Mouse (Mus musculus): ENCODE data around the gene Pou2f2. TPM values are rescaled to one million over a fixed set of nuclear protein-coding genes. Genes with fewer than 3 reads are reported as not detected.

Gene Pou2f2
- polyA plus RNA-seq, 1 experiment from 2014 or later: 2.9 TPM

- no peak overlapping the region for H3K4me2 ChIP-seq (ENCODE audit: low read depth, low read length)
- H3K4me1 ChIP-seq (ENCODE audit: insufficient read depth): peaks cover 29% of the 10 kb centered on the region
- 44% methylated on average over 7 of the region's 7 CpGs for WGBS (ENCODE audit: insufficient replicate concordance)
- no peak for ATAC-seq
- H3K27ac ChIP-seq (ENCODE audit: low read depth): no peak overlapping the region
- no peak overlapping the region for H3K9ac ChIP-seq (replicated peaks)
- TF ChIP-seq EP300 (IDR thresholded peaks at IDR 0.05; ENCODE audit: low read depth) (no peak), CTCF (IDR thresholded peaks at IDR 0.05; ENCODE audit: low read depth) (no peak)
- no peak overlapping the region for H3K4me3 ChIP-seq (ENCODE audit: low read depth, low read length)
- H3K9me3 ChIP-seq (ENCODE audit: low read length): no peaks in the 10 kb centered on the region
- peaks cover 43% of the 10 kb centered on the region for H3K27me3 ChIP-seq (ENCODE audit: insufficient read depth, low read length)
- no peaks in the 10 kb centered on the region for H3K36me3 ChIP-seq (replicated peaks; ENCODE audit: insufficient read depth, low read length)
- no peak for DNase-seq
Measured at GRCm38 (mm10) chr7:25153841-25154240, 25.7 kb downstream of the Pou2f2 start.

GRCm38 (mm10) chr7:25151916-25152556, 27.5 kb downstream of the Pou2f2 start:
- no peak overlapping the region for H3K9ac ChIP-seq (replicated peaks)

DNA sequence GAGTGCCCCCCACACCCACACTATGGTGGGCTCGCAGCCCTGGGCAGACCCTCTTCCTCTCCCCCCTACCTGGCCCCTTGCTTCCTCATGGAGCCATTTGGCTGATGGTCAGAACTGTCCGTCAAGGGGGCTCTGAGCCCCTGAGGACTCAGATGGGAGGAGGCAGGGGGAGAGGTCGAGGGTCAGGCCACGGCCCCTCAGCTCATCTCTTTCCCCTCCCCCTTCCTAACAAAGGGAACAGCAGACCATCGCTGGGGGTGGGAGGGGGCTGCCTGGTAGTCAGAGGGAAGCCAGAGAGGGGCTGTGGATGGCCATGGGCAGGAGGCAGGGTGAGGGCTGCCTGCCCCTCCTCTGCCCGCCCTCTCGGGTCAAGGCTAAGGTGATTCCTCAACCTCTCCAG, 28.5 kb downstream of the Pou2f2 start:
- Histone ChIP-seq H3K4me3 (ENCODE audit: low read depth, low read length) (no peak overlapping the region), H3K36me3 (replicated peaks; ENCODE audit: insufficient read depth, low read length) (no peaks in the 10 kb centered on the region), H3K27me3 (ENCODE audit: insufficient read depth, low read length) (peaks cover 44% of the 10 kb centered on the region), H3K27ac (ENCODE audit: low read depth) (no peak overlapping the region), H3K4me2 (ENCODE audit: low read depth, low read length) (no peak overlapping the region), H3K9ac (replicated peaks) (no peak overlapping the region), H3K4me1 (ENCODE audit: insufficient read depth) (peaks cover 20% of the 10 kb centered on the region), H3K9me3 (ENCODE audit: low read length) (no peaks in the 10 kb centered on the region)
- no peak for ATAC-seq
- TF ChIP-seq EP300 (IDR thresholded peaks at IDR 0.05; ENCODE audit: low read depth) (no peak), CTCF (IDR thresholded peaks at IDR 0.05; ENCODE audit: low read depth) (no peak)
- 9% methylated on average over 6 of the region's 7 CpGs for WGBS (ENCODE audit: insufficient replicate concordance)
- no peak for DNase-seq

More at GRCm38 (mm10) chr7:25151916-25152556, 27.5 kb downstream of the Pou2f2 start:
- peaks cover 44% of the 10 kb centered on the region for H3K27me3 ChIP-seq (ENCODE audit: insufficient read depth, low read length)
- no peaks in the 10 kb centered on the region for H3K36me3 ChIP-seq (replicated peaks; ENCODE audit: insufficient read depth, low read length)
- WGBS (ENCODE audit: insufficient replicate concordance): 34% methylated on average over 10 of the region's 10 CpGs
- no peak overlapping the region for H3K27ac ChIP-seq (ENCODE audit: low read depth)
- ATAC-seq (no peak), DNase-seq (no peak)
- H3K4me3 ChIP-seq (ENCODE audit: low read depth, low read length): no peak overlapping the region
- no peak overlapping the region for H3K4me2 ChIP-seq (ENCODE audit: low read depth, low read length)
- peaks cover 29% of the 10 kb centered on the region for H3K4me1 ChIP-seq (ENCODE audit: insufficient read depth)
- no peaks in the 10 kb centered on the region for H3K9me3 ChIP-seq (ENCODE audit: low read length)
- TF ChIP-seq CTCF (IDR thresholded peaks at IDR 0.05; ENCODE audit: low read depth) (no peak), EP300 (IDR thresholded peaks at IDR 0.05; ENCODE audit: low read depth) (no peak)

DNA sequence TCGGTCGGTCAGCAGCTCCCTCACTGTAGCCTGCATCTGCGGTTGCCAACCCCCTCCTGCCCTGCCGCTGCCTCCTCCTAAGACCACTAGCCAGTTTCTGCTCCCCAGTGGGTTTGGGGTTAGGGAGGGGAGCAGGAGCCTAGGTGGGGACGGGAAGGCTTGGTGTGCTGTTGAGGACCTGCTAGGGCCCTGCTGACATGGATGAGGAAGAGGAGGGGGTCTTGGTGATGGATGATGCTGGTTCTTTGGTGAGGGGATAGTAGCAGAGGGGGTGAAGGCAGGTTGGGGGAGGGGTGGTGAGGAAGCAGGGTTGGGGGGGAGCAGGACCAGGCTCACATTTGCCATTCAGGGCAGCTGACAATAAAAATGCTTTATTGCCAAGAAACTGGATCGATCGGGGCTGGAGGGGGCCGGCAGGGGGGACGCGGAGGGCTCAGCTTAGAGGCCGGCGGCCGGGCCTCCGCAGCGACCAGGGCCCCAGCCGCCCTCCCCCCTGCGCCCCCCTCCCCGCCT, 29.3 kb downstream of the Pou2f2 start:
- whole genome bisulfite sequencing (ENCODE audit: insufficient replicate concordance): 4% methylated on average over 16 of the region's 18 CpGs
- DNase-seq (no peak), ATAC-seq (no peak)
- H3K4me3 ChIP-seq (ENCODE audit: low read depth, low read length): no peak overlapping the region
- no peak overlapping the region for H3K4me2 ChIP-seq (ENCODE audit: low read depth, low read length)
- no peak overlapping the region for H3K9ac ChIP-seq (replicated peaks)
- H3K27ac ChIP-seq (ENCODE audit: low read depth): no peak overlapping the region
- no peaks in the 10 kb centered on the region for H3K36me3 ChIP-seq (replicated peaks; ENCODE audit: insufficient read depth, low read length)
- no peaks in the 10 kb centered on the region for H3K9me3 ChIP-seq (ENCODE audit: low read length)
- peaks cover 12% of the 10 kb centered on the region for H3K4me1 ChIP-seq (ENCODE audit: insufficient read depth)
- peaks cover 41% of the 10 kb centered on the region for H3K27me3 ChIP-seq (ENCODE audit: insufficient read depth, low read length)
- TF ChIP-seq EP300 (IDR thresholded peaks at IDR 0.05; ENCODE audit: low read depth) (no peak), CTCF (IDR thresholded peaks at IDR 0.05; ENCODE audit: low read depth) (no peak)

DNA sequence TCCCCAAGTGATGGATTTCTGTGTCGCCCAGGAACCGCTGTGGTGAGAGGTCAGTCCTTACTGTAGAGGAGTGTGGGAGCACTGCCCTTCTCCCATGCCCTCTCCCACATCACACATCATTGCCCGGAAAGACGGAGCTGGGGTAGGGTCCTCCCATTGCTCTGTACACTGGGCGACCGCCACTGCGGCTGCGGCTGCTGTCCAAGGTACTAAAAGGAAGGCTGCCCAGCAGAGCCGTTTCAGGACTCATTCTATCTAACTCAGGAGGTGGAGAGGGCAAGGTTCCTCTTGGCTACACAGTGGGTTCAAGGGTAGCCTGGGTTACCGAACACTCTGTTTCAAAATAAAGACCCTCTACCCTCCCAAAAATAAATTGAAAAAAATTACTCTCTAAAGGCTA, 33.6 kb downstream of the Pou2f2 start:
- Histone ChIP-seq H3K4me3 (ENCODE audit: low read depth, low read length) (no peak overlapping the region), H3K4me2 (ENCODE audit: low read depth, low read length) (no peak overlapping the region), H3K27me3 (ENCODE audit: insufficient read depth, low read length) (peaks cover 24% of the 10 kb centered on the region), H3K4me1 (ENCODE audit: insufficient read depth) (no peaks in the 10 kb centered on the region), H3K36me3 (replicated peaks; ENCODE audit: insufficient read depth, low read length) (no peaks in the 10 kb centered on the region), H3K9ac (replicated peaks) (no peak overlapping the region), H3K9me3 (ENCODE audit: low read length) (no peaks in the 10 kb centered on the region), H3K27ac (ENCODE audit: low read depth) (no peak overlapping the region)
- no peak for ATAC-seq
- WGBS (ENCODE audit: insufficient replicate concordance): 10% methylated on average over 10 of the region's 10 CpGs
- TF ChIP-seq EP300 (IDR thresholded peaks at IDR 0.05; ENCODE audit: low read depth) (no peak), CTCF (IDR thresholded peaks at IDR 0.05; ENCODE audit: low read depth) (no peak)
- peak; percentile 51 for DNase-seq

DNA sequence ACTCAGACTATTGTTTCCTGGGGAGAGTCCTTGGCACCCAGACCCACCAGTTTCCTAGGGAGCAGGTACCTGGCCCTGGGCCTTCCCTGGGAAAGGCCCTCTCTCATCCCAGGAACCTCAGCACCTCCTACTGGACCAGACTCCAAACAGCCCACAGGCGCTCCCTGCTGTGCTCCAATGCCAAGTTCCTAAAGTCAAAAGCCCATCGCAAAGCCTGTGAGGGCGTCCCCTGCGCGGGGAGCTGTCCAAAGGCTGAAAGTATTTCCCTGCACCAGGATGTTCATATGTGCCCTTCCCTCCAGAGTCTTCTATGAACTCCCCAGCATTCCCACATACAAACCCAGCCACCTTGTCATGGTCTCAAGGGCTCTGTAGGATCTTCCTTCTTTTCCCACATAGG, 37.8 kb downstream of the Pou2f2 start:
- ATAC-seq (peak; percentile 49), DNase-seq (peak; percentile 66)
- Histone ChIP-seq H3K36me3 (replicated peaks; ENCODE audit: insufficient read depth, low read length) (no peaks in the 10 kb centered on the region), H3K9me3 (ENCODE audit: low read length) (no peaks in the 10 kb centered on the region), H3K27me3 (ENCODE audit: insufficient read depth, low read length) (0 out of 2 replicates have a peak, but pooled peaks cover 10% of the 10 kb centered on the region), H3K4me1 (ENCODE audit: insufficient read depth) (no peaks in the 10 kb centered on the region), H3K4me2 (ENCODE audit: low read depth, low read length) (no peak overlapping the region), H3K4me3 (ENCODE audit: low read depth, low read length) (no peak overlapping the region), H3K9ac (replicated peaks) (no peak overlapping the region), H3K27ac (ENCODE audit: low read depth) (no peak overlapping the region)
- TF ChIP-seq CTCF (IDR thresholded peaks at IDR 0.05; ENCODE audit: low read depth) (no peak), EP300 (IDR thresholded peaks at IDR 0.05; ENCODE audit: low read depth) (no peak)
- WGBS (ENCODE audit: insufficient replicate concordance): 5% methylated on average over 5 of the region's 5 CpGs
